Mouse (Mus musculus) embryonic facial prominence, embryonic 13.5 days (tissue): Measurements from ENCODE around the gene Bbc3. TPM values are rescaled to one million over a fixed set of nuclear protein-coding genes. Genes with fewer than 3 reads are reported as not detected.

Source experiments
- ATAC-seq: fragments of 200-750 bp; cut with Nextera tagmentation; 2 replicates; pipeline ENCODE4 v1.8.0; 2017; ENCODE audit warnings: low read depth; ENCODE audit not compliant: insufficient number of reproducible peaks, insufficient read depth, low FRiP score, low TSS enrichment
- H3K27ac ChIP-seq: fragments of 300-500 bp; sonication (generic); 2 replicates; pipeline ENCODE4 v1.5.1; 2015; ENCODE audit warnings: moderate library complexity, mild to moderate bottlenecking, inconsistent platforms
- H3K27me3 ChIP-seq: fragments of 300-500 bp; sonication (generic); 2 replicates; pipeline ENCODE4 v1.6.1; 2015; ENCODE audit warnings: mild to moderate bottlenecking, inconsistent platforms
- H3K36me3 ChIP-seq: fragments of 300-500 bp; sonication (generic); 2 replicates; pipeline ENCODE4 v1.6.1; 2015; ENCODE audit warnings: mild to moderate bottlenecking, inconsistent platforms
- H3K4me1 ChIP-seq: fragments of 300-500 bp; sonication (generic); 2 replicates; pipeline ENCODE4 v1.6.1; 2015; ENCODE audit warnings: inconsistent platforms
- H3K4me2 ChIP-seq: fragments of 300-500 bp; sonication (generic); 2 replicates; pipeline ENCODE4 v1.6.1; 2015; ENCODE audit warnings: moderate library complexity, mild to moderate bottlenecking, inconsistent platforms
- H3K4me3 ChIP-seq: fragments of 300-500 bp; sonication (generic); 2 replicates; pipeline ENCODE4 v1.5.1; 2015; ENCODE audit warnings: mild to moderate bottlenecking, inconsistent platforms
- H3K9ac ChIP-seq: fragments of 300-500 bp; sonication (generic); 2 replicates; pipeline ENCODE4 v1.6.1; 2015; ENCODE audit warnings: mild to moderate bottlenecking, inconsistent platforms
- H3K9me3 ChIP-seq: fragments of 300-500 bp; sonication (generic); 2 replicates; pipeline ENCODE4 v1.6.1; 2016; ENCODE audit warnings: inconsistent platforms
- WGBS: fragments of 180-500 bp; shearing (Covaris S2); methylation state at CpG from one replicate; pipeline ENCODE4 v1.1.7; 2015; ENCODE audit warnings: mixed read lengths; 5-methylcytosine and 5-hydroxymethylcytosine counted together
- polyA plus RNA-seq: library from polyadenylated mRNA; unstranded; fragments of >200 nt; fragmentation: Nextera tagmentation; extraction: Ambion mirVana; gene quantifications from 2 replicates; pipeline ENCODE4 v1.2.1, GENCODE M21; 2015

The Bbc3 gene
- polyA plus RNA-seq, 1 experiment from 2014 or later: 4.8 TPM

DNA sequence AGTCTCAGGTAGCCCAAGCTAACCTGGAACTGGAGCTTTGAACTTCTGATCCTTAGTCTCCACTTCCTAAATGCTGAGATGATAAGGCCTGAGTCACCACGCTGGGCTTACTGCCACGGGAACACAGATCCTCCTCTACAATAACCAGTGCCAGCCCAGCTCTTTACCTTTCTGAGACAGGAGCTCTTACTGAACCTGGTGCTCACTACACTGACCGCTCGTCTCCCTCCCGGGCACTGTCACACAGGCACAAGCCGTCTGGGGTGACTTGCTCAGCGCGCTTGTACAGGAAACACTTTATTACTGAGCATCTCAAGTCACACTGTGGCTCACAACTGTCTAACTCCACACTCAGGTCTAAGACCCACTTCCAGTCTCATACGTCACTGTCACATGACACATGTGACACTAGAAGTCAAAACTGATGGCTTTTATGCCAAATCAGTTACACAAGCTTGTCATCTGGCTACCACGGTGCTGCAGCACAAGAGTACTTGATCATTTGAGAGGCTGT is 58.0 kb downstream of the Bbc3 start:
- no peak overlapping the region for H3K4me2 ChIP-seq
- H3K4me3 ChIP-seq: no peak overlapping the region
- no peak for ATAC-seq
- H3K9ac ChIP-seq: no peak overlapping the region
- no peaks in the 10 kb centered on the region for H3K27me3 ChIP-seq
- no peaks in the 10 kb centered on the region for H3K4me1 ChIP-seq
- no peak overlapping the region for H3K27ac ChIP-seq
- H3K9me3 ChIP-seq: no peaks in the 10 kb centered on the region
- 75% methylated on average over 10 of the region's 10 CpGs for WGBS
- peaks cover 89% of the 10 kb centered on the region for H3K36me3 ChIP-seq

GRCm38 (mm10) chr7:16366669-16367068 is 58.5 kb downstream of the Bbc3 start:
- ATAC-seq: no peak
- H3K4me1 ChIP-seq: no peaks in the 10 kb centered on the region
- no peaks in the 10 kb centered on the region for H3K9me3 ChIP-seq
- no peak overlapping the region for H3K27ac ChIP-seq
- H3K36me3 ChIP-seq: peaks cover 91% of the 10 kb centered on the region
- H3K27me3 ChIP-seq: no peaks in the 10 kb centered on the region
- no peak overlapping the region for H3K4me2 ChIP-seq
- 78% methylated on average over 4 of the region's 4 CpGs for WGBS
- H3K9ac ChIP-seq: no peak overlapping the region
- H3K4me3 ChIP-seq: no peak overlapping the region

Other genes starting within 250 kb of the Bbc3 start
- 0.07 and 0.11 TPM in 2 replicates for gene Zfp541, start 246.6 kb upstream of the Bbc3 start, polyA plus RNA-seq
- 195 and 216 TPM in 2 replicates for gene Napa, start 209.9 kb upstream of the Bbc3 start, polyA plus RNA-seq
- gene Kptn, start 188.5 kb upstream of the Bbc3 start, polyA plus RNA-seq: 44.9 and 45.6 TPM in 2 replicates
- 0.34 and 0.37 TPM in 2 replicates for gene Slc8a2, start 178.6 kb upstream of the Bbc3 start, polyA plus RNA-seq
- 49.8 and 54.4 TPM in 2 replicates for gene Meis3, start 133.3 kb upstream of the Bbc3 start, polyA plus RNA-seq
- gene Dhx34, start 86.4 kb upstream of the Bbc3 start, polyA plus RNA-seq: 12.7 and 16.2 TPM in 2 replicates
- 0.10 TPM in 1 of 2 replicates, not detected in the other for gene C5ar2, start 64.2 kb upstream of the Bbc3 start, polyA plus RNA-seq
- gene C5ar1, start 48.9 kb upstream of the Bbc3 start, polyA plus RNA-seq: 1.4 and 1.5 TPM in 2 replicates
- gene Inafm1, start 34.8 kb upstream of the Bbc3 start, polyA plus RNA-seq: 23.9 and 24.3 TPM in 2 replicates
- gene Ccdc9, start 21.6 kb upstream of the Bbc3 start, polyA plus RNA-seq: 31.0 and 32.9 TPM in 2 replicates
- gene Sae1, start 79.4 kb downstream of the Bbc3 start, polyA plus RNA-seq: 373 and 383 TPM in 2 replicates
- 17.6 and 20.2 TPM in 2 replicates for gene Zc3h4, start 92.5 kb downstream of the Bbc3 start, polyA plus RNA-seq
- gene Tmem160, start 144.4 kb downstream of the Bbc3 start, polyA plus RNA-seq: 46.6 and 52.1 TPM in 2 replicates
- gene Npas1, start 169.3 kb downstream of the Bbc3 start, polyA plus RNA-seq: 0.42 and 0.61 TPM in 2 replicates